Mouse (Mus musculus) heart, adult 2 months (tissue): ENCODE measurements at regions not wholly inside any gene's neighbourhood (a gene's known extent, or its start where the extent isn't known, plus 50 kb on each side); places are given as distances from the start of the nearest gene placed in this dataset.

Experiments
- CTCF ChIP-seq: fragments of 200-600 bp; IDR thresholded peaks from 2 replicates; pipeline ENCODE4 v1.8.1; 2022; ENCODE audit warnings: antibody characterized with exemption, mild to moderate bottlenecking, moderate library complexity
- EP300 ChIP-seq: fragments of 200-500 bp; IDR thresholded peaks from 2 replicates; pipeline ENCODE4 v1.6.1; 2011; ENCODE audit warnings: low read depth, low read length, control low read depth; ENCODE audit not compliant: insufficient read depth

DNA sequence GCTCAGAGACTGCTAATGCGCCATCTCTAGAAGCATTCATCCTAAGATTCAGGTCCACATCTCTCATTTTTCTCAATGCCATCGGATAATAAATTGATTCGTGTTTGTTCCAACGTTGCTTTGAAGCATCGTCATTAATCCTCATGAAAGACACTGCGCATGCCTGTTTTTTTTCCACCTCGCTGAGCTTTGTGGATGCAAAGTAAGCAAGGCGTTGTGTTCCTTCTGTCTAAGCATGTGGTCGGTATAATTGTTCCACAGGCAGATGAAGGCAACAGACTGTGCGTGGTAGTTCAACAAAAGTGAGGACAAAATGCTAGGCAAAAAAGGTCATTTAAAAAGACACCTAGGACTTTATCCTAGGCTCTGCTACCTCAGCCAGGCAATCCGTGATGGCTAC lies 223.2 kb downstream of the Gm10260 start:
- TF ChIP-seq EP300 (no peak), CTCF (no peak)
